Mouse (Mus musculus) layer of hippocampus, postnatal 10 days (tissue): Measurements from ENCODE around the gene Podxl. TPM values are rescaled to one million over a fixed set of nuclear protein-coding genes. Genes with fewer than 3 reads are reported as not detected.

ENCODE experiments used
- DNase-seq, 2 experiments: peaks; one replicate each; pipeline ENCODE4 v3.0.0; 2021; ENCODE audit warnings: low spot score in 2 of 2
- long read RNA-seq: library from polyadenylated mRNA; stranded (forward); transcript quantifications from one replicate; pipeline ENCODE4 v2.0.0, GENCODE M21; 2023
- total RNA-seq, 2 experiments: library from RNA; stranded (reverse); gene quantifications; 2 replicates each; pipeline ENCODE4 v1.2.3; 2021

Gene Podxl
- total RNA-seq = 10 to 100 TPM; 19.2 to 21.1 TPM
- long read RNA-seq, full-length matches to known transcripts = 1 of 8 reads
- long read RNA-seq, partial matches to known transcripts = 0 of 8 reads
- long read RNA-seq, other reads (novel, unspliced or antisense) = 7 of 8 reads

DNA sequence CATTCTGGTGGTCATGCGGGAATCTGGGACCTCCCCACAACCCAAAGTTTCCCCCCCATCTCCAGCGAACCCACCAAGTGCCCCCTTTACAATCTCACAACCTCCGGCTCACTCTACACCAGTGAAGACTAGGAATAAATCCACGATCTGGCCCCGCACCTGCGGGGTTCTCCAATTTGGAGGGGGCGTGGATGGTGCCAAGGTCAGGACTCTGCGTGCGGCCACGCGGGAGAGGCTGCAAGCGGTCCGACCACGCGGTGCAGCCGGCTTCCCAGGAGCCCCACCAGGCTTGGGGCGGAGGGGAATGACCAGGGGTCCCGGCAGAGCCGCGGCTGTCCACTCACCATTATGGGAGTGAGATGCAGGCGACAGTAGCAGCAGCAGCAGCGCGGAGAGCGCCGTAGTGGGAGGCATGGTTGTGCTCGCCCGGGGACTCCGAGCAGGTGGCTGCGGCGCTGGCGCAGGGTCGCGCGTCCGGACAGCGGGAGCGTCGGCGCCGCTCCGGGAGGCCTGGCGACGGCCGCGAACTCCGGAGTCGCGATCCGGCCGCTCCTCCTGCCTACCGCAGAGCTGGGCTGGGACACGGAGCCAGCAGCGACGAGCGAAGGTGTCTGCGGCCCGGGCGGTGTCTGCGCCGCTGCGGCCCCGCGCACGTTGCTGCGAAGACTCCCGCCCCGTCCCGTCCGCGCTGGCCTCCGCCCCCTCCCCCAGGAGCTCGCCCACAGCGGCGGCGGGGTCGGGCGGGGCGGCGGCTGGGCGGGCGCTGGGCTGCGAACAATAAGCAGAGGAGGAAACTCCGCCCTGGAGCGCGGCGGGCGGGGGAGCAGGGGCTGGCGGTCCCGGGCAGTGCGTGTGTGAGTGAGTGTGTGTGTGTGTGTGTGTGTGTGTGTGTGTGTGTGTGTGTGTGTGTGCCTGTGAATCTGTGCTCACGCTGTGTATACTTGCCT is at the start of gene Podxl:
Podxl (minus strand) TSS at position 747 of the 947 bp plus-strand sequence.
- peak; percentile 63 to 74 for DNase-seq

DNA sequence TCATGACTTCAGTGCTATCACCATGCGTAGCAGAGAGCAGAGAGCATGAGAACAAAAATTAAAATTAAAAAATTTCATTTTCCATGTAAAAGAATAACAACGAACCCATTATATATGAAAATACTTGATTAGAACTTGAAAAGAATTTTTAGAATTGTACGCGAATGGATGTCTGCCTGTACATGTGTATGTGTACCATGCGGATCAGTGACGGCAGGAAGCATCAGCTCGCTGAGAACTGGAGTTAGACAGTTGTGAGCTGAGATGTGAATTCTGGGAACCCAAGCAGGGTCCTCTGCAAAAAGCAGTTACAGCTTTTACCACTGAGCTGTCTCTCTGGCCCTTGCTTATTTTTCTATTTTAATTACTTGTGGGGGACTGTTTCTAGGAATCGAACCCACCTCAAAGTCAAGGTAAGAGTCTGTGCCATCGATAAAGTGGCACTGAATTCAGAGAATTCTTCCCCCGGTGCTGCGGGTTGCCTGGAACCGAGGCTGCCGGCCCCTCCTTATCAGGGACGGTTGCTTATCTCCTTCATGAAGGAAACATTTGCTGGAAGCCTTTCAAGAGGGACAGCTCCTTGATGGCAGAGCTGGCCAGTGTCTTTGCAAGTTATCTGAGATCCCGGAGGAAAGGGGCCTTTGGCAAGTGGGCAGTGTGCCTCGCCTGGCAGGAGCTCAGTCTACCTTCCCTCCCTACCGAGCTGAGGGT is 48.9 kb upstream of the Podxl start:
- no peak for DNase-seq

DNA sequence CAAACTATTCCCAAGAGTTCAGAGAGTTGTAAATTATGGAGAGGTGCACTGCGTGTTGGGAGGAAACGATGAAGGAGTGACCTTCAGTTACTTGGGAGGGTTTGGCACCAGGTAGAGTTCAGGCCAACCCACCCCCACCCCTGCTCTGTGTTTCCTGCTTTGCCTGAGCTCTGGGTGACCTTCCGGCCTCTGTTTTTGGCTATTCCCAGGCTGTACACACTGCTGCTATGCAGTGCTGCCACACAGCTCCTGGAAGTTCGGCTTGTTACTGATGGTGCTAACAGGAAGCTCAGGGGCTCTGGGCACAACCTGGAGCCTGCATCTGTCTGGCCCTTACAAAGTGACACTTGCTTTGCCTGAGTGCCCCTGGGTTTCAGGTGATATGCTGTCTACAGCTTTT is 42.6 kb upstream of the Podxl start:
- no peak for DNase-seq

DNA sequence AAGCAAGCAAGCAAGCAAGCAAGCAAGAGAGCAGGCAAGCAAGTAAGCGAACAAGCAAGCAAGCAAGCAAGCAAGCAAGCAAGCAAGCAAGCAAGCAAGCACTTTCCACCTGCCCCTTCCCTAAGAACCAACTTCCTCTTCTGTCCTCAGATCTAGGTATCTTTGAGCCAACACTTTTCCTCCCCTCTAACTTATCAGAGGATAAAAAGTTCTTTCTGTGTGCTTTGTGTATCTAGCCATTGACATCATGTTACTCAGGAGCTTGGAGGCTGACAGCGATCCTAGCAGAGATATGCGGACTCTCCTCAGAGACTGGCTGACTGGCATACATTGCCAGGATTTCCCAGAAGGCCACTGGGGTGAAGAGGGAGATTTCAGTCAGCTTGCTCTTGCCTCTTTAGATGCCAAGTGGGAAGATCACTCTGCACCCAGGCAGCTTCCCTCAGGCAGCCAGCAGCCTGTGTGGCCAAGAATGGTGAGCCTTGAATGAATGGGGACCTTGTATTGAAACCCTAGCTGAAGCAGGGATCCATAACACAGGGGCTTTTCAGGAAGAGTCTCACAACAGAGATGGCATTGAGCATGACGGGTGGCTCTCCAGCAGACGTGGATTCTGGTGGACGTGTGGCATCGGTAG is 41.0 kb upstream of the Podxl start:
- peak; percentile 11 to 23 for DNase-seq

DNA sequence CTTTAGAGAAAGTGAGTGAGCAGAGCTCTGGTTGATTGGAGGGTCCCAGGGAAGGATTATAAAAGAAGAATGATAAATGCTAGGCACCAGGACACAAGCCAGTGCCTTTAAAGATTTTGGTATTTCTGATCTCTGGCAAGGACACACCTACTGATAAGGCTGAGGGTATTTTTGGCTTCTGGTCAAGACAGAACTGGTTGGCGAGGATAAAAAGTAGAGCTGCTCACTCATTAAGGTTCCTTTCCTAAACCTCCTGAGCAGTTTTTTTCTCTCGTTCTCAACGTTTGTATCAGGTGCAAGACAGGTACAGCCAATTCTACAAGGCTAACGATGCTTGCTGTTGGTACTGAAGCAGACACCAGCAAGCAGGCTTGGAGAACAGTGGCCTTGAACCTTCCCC is 38.7 kb upstream of the Podxl start:
- no peak for DNase-seq

DNA sequence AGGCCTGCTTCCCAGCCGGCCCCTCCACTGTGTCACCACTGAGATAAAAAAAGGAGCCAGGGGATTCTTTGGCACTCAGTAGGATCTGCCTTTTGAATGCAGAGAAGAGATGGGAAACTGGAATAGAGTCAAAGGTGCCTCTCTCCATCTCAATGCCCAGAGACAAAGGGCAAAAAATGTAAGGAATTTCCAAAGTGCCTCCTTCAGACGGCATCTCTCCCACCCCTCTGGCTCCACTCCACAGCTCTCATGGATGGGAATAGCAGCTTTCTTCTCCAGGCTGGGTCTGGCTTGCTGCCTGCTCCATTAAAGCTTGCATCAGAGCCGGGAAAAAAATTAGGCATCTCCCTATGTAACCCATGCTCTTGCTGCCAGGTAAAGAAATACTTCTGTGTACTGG is 37.4 kb upstream of the Podxl start:
- DNase-seq = peak; percentile 31 to 43

DNA sequence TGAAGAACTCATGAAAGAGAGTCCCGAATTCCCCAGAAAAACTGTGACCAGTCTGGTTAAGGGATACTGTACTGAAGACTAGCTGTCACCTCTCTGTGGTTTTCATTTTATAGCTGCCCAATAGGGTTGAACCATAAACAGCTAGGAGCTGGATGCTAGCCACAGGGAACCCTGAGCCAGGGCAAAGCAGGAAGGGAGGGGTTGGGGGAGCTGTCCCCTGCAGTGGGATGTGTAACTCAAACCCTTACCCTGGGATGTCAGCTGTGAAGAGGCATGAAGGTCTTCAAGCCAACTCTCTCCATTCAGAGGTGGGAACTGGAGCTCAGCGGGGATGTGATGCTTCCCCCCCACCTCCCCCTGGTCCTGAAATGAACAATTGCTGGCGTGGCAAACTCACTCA is 36.1 kb upstream of the Podxl start:
- DNase-seq = no peak

DNA sequence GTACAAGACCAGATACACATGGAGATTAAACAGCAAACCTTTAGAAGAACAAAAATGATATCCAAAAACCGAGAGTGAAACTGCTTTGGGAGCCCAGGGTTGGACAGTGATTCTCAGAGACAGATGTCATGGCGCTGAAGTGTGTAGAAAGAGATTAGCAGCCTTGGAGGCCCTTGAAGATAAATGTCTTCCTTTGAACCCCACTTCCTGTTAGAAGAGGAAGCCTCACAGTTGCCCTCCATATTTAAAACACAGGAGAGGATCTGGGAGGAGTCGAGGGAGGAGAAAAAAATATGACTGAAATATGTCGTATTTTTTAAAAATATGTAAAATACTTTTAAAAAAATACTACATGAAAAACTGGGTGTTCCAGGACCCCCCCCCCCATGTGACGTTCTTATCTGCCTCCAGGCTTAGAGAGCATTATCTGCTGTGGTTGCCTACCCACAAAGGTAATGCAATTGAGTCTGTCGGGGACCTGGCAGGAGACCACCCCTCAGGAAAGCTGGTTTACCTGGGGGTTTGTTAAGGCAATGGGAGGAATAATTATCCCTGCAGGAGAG is 34.6 kb upstream of the Podxl start:
- DNase-seq = no peak

DNA sequence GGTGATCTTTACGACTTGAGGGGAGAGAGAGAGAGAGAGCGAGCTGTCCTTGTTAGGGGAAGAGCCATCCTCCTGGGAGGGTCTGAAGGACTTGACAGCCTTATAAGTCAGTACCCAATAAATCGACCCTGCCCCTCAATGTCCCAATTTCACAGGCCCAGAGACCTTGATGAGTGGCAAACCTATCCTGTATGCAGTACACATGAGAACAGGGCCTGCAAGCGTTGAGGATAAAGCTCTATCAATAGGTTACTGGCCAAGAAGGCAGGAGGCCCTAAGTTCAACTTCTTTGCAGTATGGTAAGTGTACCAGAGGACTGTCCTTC is 33.3 kb upstream of the Podxl start:
- no peak for DNase-seq

DNA sequence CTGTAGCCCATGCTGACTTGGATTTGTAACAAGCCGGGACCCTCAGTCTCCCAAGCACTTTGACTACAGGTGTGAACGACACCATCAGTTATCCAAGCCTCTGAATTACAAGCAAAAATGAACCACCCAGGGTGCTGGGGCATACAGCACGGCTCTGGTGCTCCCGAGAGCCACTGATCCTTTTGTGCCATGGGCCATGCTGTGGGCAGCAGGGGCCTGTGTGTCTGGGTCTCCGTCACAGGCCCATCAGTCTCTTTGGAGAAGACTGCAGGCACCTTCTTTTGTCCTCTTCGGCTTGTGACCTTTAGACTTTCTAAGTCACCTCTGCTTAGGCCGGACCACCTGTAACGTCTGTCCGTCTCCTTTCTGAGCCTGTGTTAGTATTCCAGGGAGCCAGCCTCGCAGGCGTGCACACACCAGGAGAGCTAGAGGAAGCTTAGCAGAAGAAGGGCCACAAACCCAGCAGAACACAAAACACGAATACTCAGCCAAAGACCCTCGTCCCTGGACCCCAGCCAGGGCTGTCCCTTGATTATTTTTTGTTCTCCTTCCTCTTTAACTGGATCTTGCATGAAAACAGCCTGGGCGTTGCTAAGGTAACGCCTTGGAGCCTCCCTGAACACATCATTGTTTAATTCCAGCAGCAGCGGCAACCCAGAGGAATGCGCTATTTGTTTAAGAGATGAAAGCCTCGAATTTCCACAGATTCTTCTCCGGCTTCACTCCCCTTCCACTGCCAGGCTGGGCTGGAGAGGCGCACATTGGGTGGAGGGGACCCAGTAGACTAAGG is 32.8 kb upstream of the Podxl start:
- peak; percentile 58 to 69 for DNase-seq

DNA sequence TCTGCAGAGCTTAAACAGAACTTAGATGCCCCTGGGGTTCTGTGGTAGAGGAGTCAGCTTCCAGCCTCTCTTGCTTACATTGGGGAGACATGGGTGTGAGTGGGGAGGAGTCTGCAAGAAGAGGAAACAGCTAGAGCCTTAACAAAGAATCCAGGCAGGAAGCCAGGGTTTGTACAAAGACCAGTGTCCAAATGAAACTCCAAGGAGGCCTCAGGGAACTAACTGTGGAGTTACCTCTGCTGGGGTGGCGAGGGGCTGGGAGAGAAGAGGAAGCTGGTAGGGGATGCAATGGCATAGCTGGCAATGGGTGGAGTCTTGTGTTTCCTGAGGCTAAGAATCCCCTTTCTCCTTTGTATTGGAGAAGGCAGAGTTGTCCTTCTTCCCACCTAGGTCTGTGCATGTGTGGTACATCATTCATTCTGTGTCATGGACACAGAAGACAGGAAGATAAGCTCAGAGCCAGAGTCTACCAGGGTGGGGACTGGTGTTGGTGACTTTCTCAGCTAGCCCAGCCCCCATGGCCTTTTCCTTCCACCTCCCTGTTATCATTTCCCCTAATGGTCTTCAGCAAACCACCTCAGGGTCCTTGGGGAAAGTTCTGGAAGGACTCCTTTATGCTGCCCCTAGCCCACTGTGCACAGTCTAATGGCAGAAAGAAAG is 28.9 kb upstream of the Podxl start:
- DNase-seq = no peak

DNA sequence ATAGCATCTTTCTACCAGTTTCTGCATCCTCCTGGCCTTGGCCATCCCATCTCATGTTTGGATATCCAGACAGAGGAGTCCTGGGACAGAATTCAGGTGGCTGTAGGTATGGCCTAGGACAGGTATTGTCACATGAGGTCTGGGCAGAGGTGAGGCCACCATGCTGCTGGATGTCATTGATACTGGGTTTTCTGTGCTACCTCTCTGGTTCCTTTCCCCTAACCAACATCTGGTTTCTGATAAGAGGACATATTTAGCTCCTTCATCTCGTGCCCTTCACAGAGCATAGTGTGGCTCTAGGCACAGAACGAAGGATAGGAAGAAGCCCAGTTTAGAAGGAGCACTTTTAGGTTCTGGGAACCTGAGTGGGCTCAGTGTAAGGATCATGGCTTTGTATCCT is 28.3 kb upstream of the Podxl start:
- no peak for DNase-seq

DNA sequence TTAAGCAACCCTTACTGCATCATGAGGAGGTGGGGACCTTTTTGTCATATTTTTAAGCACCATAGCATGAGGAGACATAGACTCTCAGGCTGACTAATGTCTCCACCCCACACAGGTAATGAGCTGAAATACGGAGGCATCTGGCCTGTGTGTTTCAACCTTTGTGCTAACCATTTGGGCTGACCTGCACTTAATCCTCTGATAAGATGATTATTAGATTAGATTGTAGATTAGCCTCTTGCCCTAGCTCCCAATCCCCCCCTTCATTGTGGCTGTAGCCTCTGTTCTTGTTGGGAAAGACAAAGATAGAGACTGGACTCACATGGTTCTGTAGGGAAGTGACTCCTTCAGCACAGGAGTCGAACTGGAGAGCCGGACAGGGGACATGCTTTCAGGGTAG is 27.9 kb upstream of the Podxl start:
- DNase-seq = no peak

DNA sequence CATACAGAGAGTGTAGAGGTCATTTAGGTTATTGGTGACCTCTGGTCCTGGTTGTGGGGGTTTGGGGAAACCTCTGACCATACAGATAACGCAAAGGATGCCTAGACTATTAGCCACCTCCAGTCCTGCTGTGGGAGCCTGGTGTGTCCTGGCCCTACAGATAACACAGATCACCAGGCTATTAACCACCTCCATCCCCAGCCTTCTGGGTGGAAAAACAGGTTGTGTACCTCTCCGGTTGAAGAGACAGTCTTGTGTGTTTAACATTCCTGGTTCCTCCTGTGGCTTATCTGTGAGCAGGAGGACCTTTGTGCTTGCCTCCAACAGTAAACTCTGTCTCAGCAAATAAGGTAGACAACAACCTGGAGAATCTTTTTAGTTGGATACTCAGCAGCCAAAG is 27.0 kb upstream of the Podxl start:
- DNase-seq = no peak

DNA sequence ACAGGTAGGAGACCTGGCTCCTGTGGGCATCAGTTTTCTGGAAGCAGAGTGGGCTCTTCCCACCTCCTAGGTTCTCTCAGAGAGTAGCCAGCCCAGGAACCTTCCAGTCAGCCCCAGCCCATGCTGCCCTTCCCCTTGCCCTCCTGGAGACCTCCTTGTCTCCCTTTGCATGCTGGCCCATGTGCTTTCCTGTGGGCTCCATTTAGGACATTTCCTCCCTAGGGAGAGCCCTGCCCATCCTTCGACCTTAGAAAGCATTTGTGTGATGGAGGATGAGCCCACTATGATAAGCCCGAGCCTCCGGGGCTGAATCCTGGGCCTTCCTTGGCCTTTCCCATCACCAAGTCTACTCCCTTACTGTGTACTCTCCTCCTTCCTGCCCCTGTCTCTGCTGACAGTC is 25.5 kb upstream of the Podxl start:
- no peak for DNase-seq

DNA sequence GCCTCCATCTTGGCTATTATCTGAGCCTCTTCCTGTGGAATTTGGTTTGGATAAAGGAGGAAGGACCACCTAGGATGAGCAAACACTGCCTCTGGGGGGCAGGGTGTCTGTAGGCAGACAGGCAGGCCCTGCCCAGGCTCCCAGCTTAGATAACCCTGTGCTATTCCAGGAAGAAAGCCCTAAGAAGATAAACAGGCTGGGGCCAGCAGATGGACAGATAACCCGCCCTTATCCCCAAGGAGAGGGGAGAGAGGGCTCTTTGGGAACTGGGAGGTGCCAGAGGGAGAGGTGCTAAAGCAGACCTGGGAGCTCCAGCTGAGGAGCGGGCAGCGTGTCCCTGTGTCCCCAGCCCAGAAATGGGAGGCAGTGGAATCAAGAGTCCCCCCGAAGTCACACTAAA is 23.9 kb upstream of the Podxl start:
- DNase-seq = no peak

DNA sequence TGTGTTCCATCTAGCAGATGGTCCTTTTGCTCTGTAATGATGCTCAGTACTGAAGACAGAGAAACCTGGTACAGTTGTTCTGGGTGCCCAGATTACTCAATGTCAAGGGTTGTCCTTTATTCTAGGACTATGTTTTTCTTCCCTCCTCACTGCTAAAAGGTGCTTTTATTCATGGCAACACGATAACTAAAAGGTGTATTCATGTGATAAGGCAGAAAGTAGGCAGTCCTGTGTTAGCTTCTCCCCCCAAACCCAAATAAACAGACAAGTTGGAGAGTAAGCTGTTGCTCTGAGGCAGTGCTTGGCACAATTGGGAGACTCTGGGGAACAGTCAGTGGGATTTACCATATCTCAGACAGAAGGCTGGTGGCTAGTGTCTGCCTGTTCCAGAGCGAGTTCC is 22.3 kb upstream of the Podxl start:
- DNase-seq = no peak

DNA sequence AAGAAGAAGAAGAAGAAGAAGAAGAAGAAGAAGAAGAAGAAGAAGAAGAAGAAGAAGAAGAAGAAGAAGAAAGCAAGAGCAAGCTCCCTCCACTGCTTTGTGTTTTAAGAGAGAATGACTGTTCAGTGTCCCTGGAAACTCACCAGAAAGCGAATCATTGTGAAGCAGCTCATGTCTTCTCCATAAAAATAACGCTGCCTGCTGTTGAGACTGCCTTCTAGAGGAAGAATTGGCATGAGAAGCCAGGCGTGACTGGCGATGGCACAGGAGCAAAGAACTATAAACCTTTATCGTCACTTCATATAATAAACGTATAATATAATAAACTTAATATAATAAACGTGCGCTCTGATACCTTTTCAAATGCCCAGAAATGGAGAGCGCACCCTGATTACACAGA is 12.4 kb upstream of the Podxl start:
- DNase-seq = no peak

DNA sequence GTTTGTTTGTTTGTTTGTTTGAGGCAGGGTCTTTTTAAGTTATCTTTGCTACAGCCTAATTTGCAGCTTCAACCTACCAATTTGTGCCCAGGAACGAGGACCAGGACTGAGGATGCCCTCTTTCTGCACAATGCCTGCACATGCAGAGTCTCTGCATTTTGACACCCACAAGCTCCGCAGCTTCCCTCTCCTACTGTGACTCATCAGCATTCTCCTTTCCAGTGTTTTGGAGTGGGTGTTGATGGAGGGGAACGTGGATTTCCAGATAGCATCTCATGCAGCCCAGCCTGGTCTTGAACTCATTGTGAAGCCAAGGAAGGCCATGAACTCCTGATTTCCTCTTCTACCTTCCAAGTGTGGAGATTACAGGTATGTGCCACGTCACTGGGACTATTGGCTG is 11.3 kb upstream of the Podxl start:
- no peak for DNase-seq

DNA sequence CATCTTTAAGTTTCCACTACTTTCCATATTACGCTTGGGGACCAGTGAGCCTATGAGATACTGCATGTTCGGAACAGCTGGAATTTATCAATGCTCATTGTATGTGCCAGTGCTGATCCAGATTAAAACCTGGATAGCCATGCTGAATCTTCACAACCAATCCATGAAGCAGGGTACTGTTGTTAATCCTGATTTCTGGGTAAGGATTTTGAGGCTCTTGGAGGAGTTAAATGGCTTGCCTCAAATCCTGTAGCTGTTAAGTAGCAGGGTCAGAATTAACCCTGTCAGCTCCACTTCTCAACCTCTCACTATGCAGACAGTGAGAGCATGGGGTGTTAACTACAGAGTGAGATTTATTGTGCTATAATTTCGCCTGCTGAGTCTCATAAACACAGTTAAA is 7.7 kb upstream of the Podxl start:
- no peak for DNase-seq
